Mouse (Mus musculus): Measurements from ENCODE around the gene Foxc1. TPM values are rescaled to one million over a fixed set of nuclear protein-coding genes. Genes with fewer than 3 reads are reported as not detected.

The Foxc1 gene
- polyA plus RNA-seq, 1 experiment from 2014 or later, result 3.1 TPM

DNA sequence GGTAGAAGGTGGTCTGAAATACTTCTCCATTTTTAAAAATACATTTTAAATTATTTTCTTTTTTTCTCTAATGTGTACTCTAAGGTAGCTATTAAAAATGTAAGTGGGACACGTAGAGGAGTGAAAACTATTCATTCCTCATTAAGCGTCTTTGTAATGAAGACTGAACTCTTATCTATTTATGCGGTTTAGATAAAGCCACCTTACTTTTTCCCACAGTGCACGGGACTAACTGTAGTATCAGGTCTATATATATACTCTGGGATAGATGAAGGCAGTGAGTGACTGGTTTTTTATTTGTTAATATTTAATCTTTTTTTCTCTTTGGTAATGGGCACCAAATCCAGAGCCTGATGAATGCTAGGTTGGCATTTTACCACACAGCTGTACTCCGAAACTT is 53.8 kb downstream of the Foxc1 start:
- Histone ChIP-seq H3K4me2 (no peak overlapping the region), H3K4me3 (no peak overlapping the region), H3K27me3 (no peaks in the 10 kb centered on the region), H3K9me3 (no peaks in the 10 kb centered on the region), H3K4me1 (no peaks in the 10 kb centered on the region), H3K9ac (no peak overlapping the region), H3K27ac (no peak overlapping the region), H3K36me3 (no peaks in the 10 kb centered on the region)
- ATAC-seq (ENCODE audit: insufficient number of reproducible peaks, low FRiP score, low TSS enrichment, low read depth), result no peak
- WGBS, result 87% methylated on average over 5 of the region's 5 CpGs

Other genes starting within 250 kb of the Foxc1 start
- not detected in 2 replicates for gene A530084C06Rik, start 247.3 kb upstream of the Foxc1 start, polyA plus RNA-seq (2015; fragmentation: Nextera tagmentation; extraction: Ambion mirVana)
- gene Foxf2, start 180.8 kb upstream of the Foxc1 start, polyA plus RNA-seq (2015; fragmentation: Nextera tagmentation; extraction: Ambion mirVana), result 5.0 and 5.5 TPM in 2 replicates